Mouse (Mus musculus): ENCODE measurements around the gene Fam219a. TPM values are rescaled to one million over a fixed set of nuclear protein-coding genes. Genes with fewer than 3 reads are reported as not detected.

The Fam219a gene
- polyA plus RNA-seq, 1 experiment from 2014 or later = 1.0 TPM

- DNase-seq (no peak), ATAC-seq (no peak)
- Histone ChIP-seq H3K27me3 (ENCODE audit: insufficient read depth, low read length) (peaks cover 4% of the 10 kb centered on the region), H3K4me1 (ENCODE audit: insufficient read depth) (peaks cover 7% of the 10 kb centered on the region), H3K27ac (ENCODE audit: low read depth) (no peak overlapping the region), H3K4me3 (ENCODE audit: low read depth, low read length) (no peak overlapping the region), H3K4me2 (ENCODE audit: low read depth, low read length) (no peak overlapping the region), H3K9me3 (ENCODE audit: low read length) (no peaks in the 10 kb centered on the region), H3K9ac (replicated peaks) (no peak overlapping the region), H3K36me3 (replicated peaks; ENCODE audit: insufficient read depth, low read length) (no peaks in the 10 kb centered on the region)
- TF ChIP-seq CTCF (IDR thresholded peaks at IDR 0.05; ENCODE audit: low read depth) (no peak), EP300 (IDR thresholded peaks at IDR 0.05; ENCODE audit: low read depth) (no peak)
- 66% methylated on average over 4 of the region's 4 CpGs for WGBS (ENCODE audit: insufficient replicate concordance)
Measured at GRCm38 (mm10) chr4:41573492-41573891, 4.2 kb upstream of the Fam219a start.

DNA sequence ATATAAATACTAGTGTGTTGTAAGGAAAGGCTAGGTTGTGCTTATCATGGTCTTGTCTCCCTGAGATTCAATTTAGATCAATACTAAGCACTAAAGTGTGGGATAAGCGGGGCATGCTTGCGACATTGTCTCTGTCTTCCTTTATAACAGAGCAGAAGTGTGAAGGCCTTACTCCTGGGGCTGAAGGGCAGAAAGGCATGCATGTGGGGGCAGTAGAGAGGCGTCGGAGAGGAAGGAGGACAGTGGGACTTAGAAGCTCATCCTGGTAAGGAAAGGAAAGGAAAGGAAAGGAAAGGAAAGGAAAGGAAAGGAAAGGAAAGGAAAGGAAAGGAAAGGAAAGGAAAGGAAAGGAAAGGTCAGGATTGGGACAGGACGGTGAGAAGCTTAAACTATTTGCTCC is 2.2 kb upstream of the Fam219a start:
- no peak overlapping the region for H3K4me3 ChIP-seq (ENCODE audit: low read depth, low read length)
- no peak overlapping the region for H3K27ac ChIP-seq (ENCODE audit: low read depth)
- no peak for TF ChIP-seq EP300 (IDR thresholded peaks at IDR 0.05; ENCODE audit: low read depth)
- TF ChIP-seq CTCF (IDR thresholded peaks at IDR 0.05; ENCODE audit: low read depth) = peak; percentile 49
- no peak for ATAC-seq
- 29% methylated on average over 5 of the region's 5 CpGs for whole genome bisulfite sequencing (ENCODE audit: insufficient replicate concordance)
- no peaks in the 10 kb centered on the region for H3K9me3 ChIP-seq (ENCODE audit: low read length)
- no peaks in the 10 kb centered on the region for H3K36me3 ChIP-seq (replicated peaks; ENCODE audit: insufficient read depth, low read length)
- H3K9ac ChIP-seq (replicated peaks) = no peak overlapping the region
- H3K27me3 ChIP-seq (ENCODE audit: insufficient read depth, low read length) = peaks cover 17% of the 10 kb centered on the region
- peaks cover 15% of the 10 kb centered on the region for H3K4me1 ChIP-seq (ENCODE audit: insufficient read depth)
- no peak overlapping the region for H3K4me2 ChIP-seq (ENCODE audit: low read depth, low read length)
- no peak for DNase-seq

DNA sequence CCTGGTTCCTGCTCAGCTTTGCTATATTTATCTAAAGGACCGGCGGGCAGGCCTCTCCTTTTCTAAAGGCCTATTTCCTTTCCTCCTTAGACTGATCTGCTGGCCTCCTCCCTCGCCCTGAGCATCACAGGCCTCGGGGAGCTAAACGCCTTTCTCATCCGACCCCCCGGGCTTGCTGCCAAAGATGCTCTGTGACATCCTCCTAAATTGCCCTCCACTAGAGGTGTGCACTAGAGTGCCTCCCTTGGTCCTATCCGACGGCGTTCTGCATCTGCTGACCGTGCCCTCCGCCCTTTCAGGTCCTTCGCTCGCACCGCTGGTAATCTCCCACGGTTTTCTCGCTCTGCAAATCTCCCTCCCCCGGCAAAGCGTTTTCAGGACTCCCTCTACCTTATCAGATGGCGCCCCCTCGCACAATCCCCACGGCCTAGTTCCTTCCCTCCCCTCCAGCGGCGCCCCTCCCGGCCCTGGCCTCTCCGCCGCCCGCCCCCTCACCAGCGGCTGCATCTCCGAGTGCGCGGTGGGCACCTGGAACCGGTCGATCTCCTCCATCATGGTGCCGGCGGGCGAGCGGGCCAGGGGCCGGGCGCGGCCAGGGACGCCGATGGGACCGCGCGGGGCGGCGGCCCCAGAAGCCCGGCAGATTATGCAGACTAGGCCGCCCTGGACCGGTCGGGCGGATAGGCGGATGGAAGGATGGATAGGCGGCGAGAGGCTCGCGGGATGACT is 492 bp downstream of the Fam219a start:
- H3K9ac ChIP-seq (replicated peaks) = peak overlapping the region; percentile 70
- H3K4me1 ChIP-seq (ENCODE audit: insufficient read depth) = peaks cover 15% of the 10 kb centered on the region
- peak overlapping the region; percentile 61 for H3K4me3 ChIP-seq (ENCODE audit: low read depth, low read length)
- no peaks in the 10 kb centered on the region for H3K36me3 ChIP-seq (replicated peaks; ENCODE audit: insufficient read depth, low read length)
- WGBS (ENCODE audit: insufficient replicate concordance) = 2% methylated on average over 57 of the region's 58 CpGs
- H3K27me3 ChIP-seq (ENCODE audit: insufficient read depth, low read length) = peaks cover 17% of the 10 kb centered on the region
- no peaks in the 10 kb centered on the region for H3K9me3 ChIP-seq (ENCODE audit: low read length)
- peak overlapping the region; percentile 9; the same call in 1 of the 2 replicates for H3K27ac ChIP-seq (ENCODE audit: low read depth)
- ATAC-seq = peak; percentile 59; the same call in 1 of the 2 replicates
- no peak for TF ChIP-seq EP300 (IDR thresholded peaks at IDR 0.05; ENCODE audit: low read depth)
- no peak for TF ChIP-seq CTCF (IDR thresholded peaks at IDR 0.05; ENCODE audit: low read depth)
- peak; percentile 25 for DNase-seq
- H3K4me2 ChIP-seq (ENCODE audit: low read depth, low read length) = peak overlapping the region; percentile 98

- Histone ChIP-seq H3K4me1 (ENCODE audit: insufficient read depth) (peaks cover 15% of the 10 kb centered on the region), H3K9ac (replicated peaks) (no peak overlapping the region; the same call in 1 of the 2 replicates), H3K4me3 (ENCODE audit: low read depth, low read length) (peak overlapping the region; percentile 61), H3K27me3 (ENCODE audit: insufficient read depth, low read length) (peaks cover 17% of the 10 kb centered on the region), H3K4me2 (ENCODE audit: low read depth, low read length) (peak overlapping the region; percentile 98), H3K27ac (ENCODE audit: low read depth) (no peak overlapping the region), H3K36me3 (replicated peaks; ENCODE audit: insufficient read depth, low read length) (no peaks in the 10 kb centered on the region), H3K9me3 (ENCODE audit: low read length) (no peaks in the 10 kb centered on the region)
- no peak for ATAC-seq
- no peak for TF ChIP-seq CTCF (IDR thresholded peaks at IDR 0.05; ENCODE audit: low read depth)
- no peak for TF ChIP-seq EP300 (IDR thresholded peaks at IDR 0.05; ENCODE audit: low read depth)
- DNase-seq = peak; percentile 17
- 26% methylated on average over 19 of the region's 19 CpGs for WGBS (ENCODE audit: insufficient replicate concordance)
Measured at GRCm38 (mm10) chr4:41568239-41568638, 1.1 kb downstream of the Fam219a start.

DNA sequence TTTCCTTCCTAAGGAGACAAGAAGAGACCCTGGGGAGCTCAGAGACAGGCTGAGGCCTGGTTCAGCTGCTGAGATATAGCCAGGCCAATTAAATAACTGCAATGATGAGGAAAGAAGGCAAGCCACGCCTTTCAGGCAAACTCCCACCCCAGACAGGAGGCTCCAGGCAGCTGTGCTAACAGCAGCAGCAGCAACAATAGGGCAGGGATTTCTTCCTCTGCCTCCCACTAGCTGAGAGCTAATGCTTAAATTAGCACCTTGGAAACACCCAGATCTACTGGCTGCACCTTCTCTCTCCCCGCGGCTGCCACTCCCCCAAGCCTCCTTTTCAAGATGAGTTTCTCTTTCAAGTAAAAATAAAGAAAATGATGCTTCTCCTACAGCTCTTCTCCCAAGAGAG is 3.2 kb downstream of the Fam219a start:
- no peak for ATAC-seq
- H3K9ac ChIP-seq (replicated peaks) = no peak overlapping the region
- no peaks in the 10 kb centered on the region for H3K36me3 ChIP-seq (replicated peaks; ENCODE audit: insufficient read depth, low read length)
- H3K27me3 ChIP-seq (ENCODE audit: insufficient read depth, low read length) = peaks cover 17% of the 10 kb centered on the region
- TF ChIP-seq EP300 (IDR thresholded peaks at IDR 0.05; ENCODE audit: low read depth) (no peak), CTCF (IDR thresholded peaks at IDR 0.05; ENCODE audit: low read depth) (no peak)
- H3K4me1 ChIP-seq (ENCODE audit: insufficient read depth) = peaks cover 15% of the 10 kb centered on the region
- 31% methylated on average over 3 of the region's 3 CpGs for WGBS (ENCODE audit: insufficient replicate concordance)
- no peaks in the 10 kb centered on the region for H3K9me3 ChIP-seq (ENCODE audit: low read length)
- H3K27ac ChIP-seq (ENCODE audit: low read depth) = no peak overlapping the region
- DNase-seq = no peak
- H3K4me3 ChIP-seq (ENCODE audit: low read depth, low read length) = no peak overlapping the region
- no peak overlapping the region for H3K4me2 ChIP-seq (ENCODE audit: low read depth, low read length)

DNA sequence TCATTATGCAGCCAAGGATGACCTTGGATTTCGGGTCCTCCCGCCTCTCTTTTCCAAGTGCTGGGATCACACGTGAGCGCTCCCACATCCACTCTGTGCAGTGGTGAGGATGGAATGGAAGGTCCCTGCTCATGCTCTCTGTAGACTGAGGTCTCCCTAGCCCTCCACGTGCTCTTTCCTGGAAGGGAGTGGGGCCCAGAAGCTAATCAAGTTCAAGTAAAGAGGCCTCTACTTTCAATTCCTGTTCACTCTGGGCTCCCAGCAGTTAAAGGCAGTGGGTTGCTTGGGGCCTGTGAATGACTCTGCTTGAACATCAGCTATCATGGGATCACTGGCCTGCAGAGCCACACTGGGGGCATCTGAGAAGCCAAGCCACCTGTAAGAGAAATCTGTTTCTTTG is 6.0 kb downstream of the Fam219a start:
- TF ChIP-seq EP300 (IDR thresholded peaks at IDR 0.05; ENCODE audit: low read depth) = no peak
- no peak for TF ChIP-seq CTCF (IDR thresholded peaks at IDR 0.05; ENCODE audit: low read depth)
- H3K27me3 ChIP-seq (ENCODE audit: insufficient read depth, low read length) = peaks cover 12% of the 10 kb centered on the region

More for the DNA sequence above, 6.0 kb downstream of the Fam219a start:
- Histone ChIP-seq H3K9me3 (ENCODE audit: low read length) (no peaks in the 10 kb centered on the region), H3K9ac (replicated peaks) (no peak overlapping the region), H3K4me1 (ENCODE audit: insufficient read depth) (peaks cover 7% of the 10 kb centered on the region), H3K36me3 (replicated peaks; ENCODE audit: insufficient read depth, low read length) (no peaks in the 10 kb centered on the region), H3K4me2 (ENCODE audit: low read depth, low read length) (no peak overlapping the region), H3K27ac (ENCODE audit: low read depth) (no peak overlapping the region), H3K4me3 (ENCODE audit: low read depth, low read length) (no peak overlapping the region)
- ATAC-seq (no peak), DNase-seq (no peak)
- 70% methylated on average over 5 of the region's 5 CpGs for WGBS (ENCODE audit: insufficient replicate concordance)

All from liver, postnatal 0 days (tissue).